Mouse (Mus musculus) neural tube, embryonic 11.5 days (tissue): ENCODE measurements around the gene Acbd6. TPM values are rescaled to one million over a fixed set of nuclear protein-coding genes. Genes with fewer than 3 reads are reported as not detected.

Experiments
- ATAC-seq: fragments of 200-750 bp; cut with Nextera tagmentation; 2 replicates; pipeline ENCODE4 v1.8.0; 2017; ENCODE audit warnings: moderate number of reproducible peaks, mild to moderate bottlenecking, moderate TSS enrichment, moderate library complexity; ENCODE audit not compliant: insufficient read depth, low FRiP score, low TSS enrichment
- DNase-seq: peaks from one replicate; pipeline ENCODE4 v3.0.0-alpha.2; 2015; ENCODE audit warnings: low spot score
- H3K27ac ChIP-seq: fragments of 300-500 bp; sonication (generic); 2 replicates; pipeline ENCODE4 v1.5.1; 2014; ENCODE audit warnings: low read depth, mild to moderate bottlenecking, low read length
- H3K27me3 ChIP-seq: fragments of 300-500 bp; sonication (generic); 2 replicates; pipeline ENCODE4 v1.6.1; 2014; ENCODE audit warnings: mild to moderate bottlenecking, low read length, mixed read lengths; ENCODE audit not compliant: control insufficient read depth, insufficient read depth
- H3K36me3 ChIP-seq: fragments of 300-500 bp; sonication (generic); 2 replicates; pipeline ENCODE4 v1.6.1; 2014; ENCODE audit warnings: mild to moderate bottlenecking, low read length, moderate library complexity, mixed read lengths; ENCODE audit not compliant: control insufficient read depth, insufficient read depth
- H3K4me1 ChIP-seq: fragments of 300-500 bp; sonication (generic); 2 replicates; pipeline ENCODE4 v1.6.1; 2014; ENCODE audit warnings: low read length, mixed read lengths; ENCODE audit not compliant: control insufficient read depth, insufficient read depth
- H3K4me2 ChIP-seq: fragments of 300-500 bp; sonication (generic); 2 replicates; pipeline ENCODE4 v1.6.1; 2014; ENCODE audit warnings: low read depth, mild to moderate bottlenecking, moderate library complexity
- H3K4me3 ChIP-seq: fragments of 300-500 bp; sonication (generic); 2 replicates; pipeline ENCODE4 v1.5.1; 2014; ENCODE audit warnings: low read depth, low read length
- H3K9ac ChIP-seq: fragments of 300-500 bp; sonication (generic); 2 replicates; pipeline ENCODE4 v1.6.1; 2014; ENCODE audit warnings: mild to moderate bottlenecking, low read length
- H3K9me3 ChIP-seq: fragments of 300-500 bp; sonication (generic); 2 replicates; pipeline ENCODE4 v1.6.1; 2016; ENCODE audit warnings: low read length; ENCODE audit not compliant: control insufficient read depth
- WGBS: fragments of 180-500 bp; shearing (Covaris S2); extraction: QIAGEN DNeasy Blood & Tissue Kit; methylation state at CpG from one replicate; pipeline ENCODE4 v1.1.7; 2014; 5-methylcytosine and 5-hydroxymethylcytosine counted together
- polyA plus RNA-seq: library from polyadenylated mRNA; unstranded; fragments of >200 nt; fragmentation: Nextera tagmentation; extraction: Ambion mirVana; gene quantifications from 2 replicates; pipeline ENCODE4 v1.2.1, GENCODE M21; 2014

Acbd6 gene
- polyA plus RNA-seq, 1 experiment from 2014 or later, result 72.3 TPM

DNA sequence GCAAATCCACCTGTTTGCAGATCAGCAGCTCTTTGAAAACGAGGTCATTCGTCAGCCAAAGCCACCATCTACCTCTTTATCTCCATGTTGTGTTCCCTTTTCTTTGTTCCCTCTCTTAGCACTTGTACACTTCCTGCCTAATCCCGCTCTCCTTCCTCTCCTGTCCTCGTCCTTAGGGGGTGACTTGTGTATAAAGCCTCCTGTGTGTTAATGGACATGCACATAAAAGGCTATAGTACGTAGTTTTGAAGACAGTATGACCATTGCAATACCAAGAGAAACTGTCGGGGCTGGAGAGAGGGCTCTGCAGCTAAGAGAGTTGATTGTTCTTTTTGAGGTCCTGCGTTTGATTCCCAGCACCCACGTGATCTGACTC is 48.2 kb downstream of the Acbd6 start:
- Histone ChIP-seq H3K4me1 (0 out of 2 replicates have a peak, but pooled peaks cover 6% of the 10 kb centered on the region), H3K4me2 (no peak overlapping the region)

DNA sequence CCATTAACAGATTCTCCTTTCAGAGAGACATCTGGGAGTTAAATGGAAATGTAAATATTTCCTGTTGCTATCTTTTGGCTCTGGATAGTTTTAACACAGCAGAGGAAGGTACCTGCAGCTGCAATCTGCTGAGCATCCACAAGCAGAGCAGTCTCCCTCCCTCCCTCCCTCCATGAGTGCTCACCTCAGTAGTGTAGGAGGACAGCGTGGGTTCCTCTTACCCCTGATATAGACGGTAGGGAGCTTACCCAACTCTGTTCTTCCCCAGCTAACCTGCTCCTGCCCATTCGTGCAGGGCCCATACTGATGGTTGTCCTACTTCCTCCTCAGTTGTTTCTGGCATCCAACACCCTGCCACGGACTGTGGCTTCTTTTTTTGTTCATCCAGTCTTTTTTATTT is 50.6 kb downstream of the Acbd6 start:
- ATAC-seq, result no peak
- H3K9ac ChIP-seq, result no peak overlapping the region
- H3K4me2 ChIP-seq, result no peak overlapping the region
- H3K27me3 ChIP-seq, result no peaks in the 10 kb centered on the region
- H3K4me3 ChIP-seq, result no peak overlapping the region
- 73% methylated on average over 4 of the region's 4 CpGs for WGBS
- no peaks in the 10 kb centered on the region for H3K36me3 ChIP-seq
- no peak overlapping the region for H3K27ac ChIP-seq
- no peaks in the 10 kb centered on the region for H3K9me3 ChIP-seq
- 0 out of 2 replicates have a peak, but pooled peaks cover 6% of the 10 kb centered on the region for H3K4me1 ChIP-seq
- no peak for DNase-seq

More for the DNA sequence above, 48.2 kb downstream of the Acbd6 start:
- Histone ChIP-seq H3K27ac (no peak overlapping the region), H3K9me3 (no peaks in the 10 kb centered on the region), H3K4me3 (no peak overlapping the region), H3K36me3 (no peaks in the 10 kb centered on the region), H3K27me3 (no peaks in the 10 kb centered on the region), H3K9ac (no peak overlapping the region)
- 76% methylated on average over 8 of the region's 8 CpGs for WGBS
- no peak for DNase-seq
- ATAC-seq, result no peak

DNA sequence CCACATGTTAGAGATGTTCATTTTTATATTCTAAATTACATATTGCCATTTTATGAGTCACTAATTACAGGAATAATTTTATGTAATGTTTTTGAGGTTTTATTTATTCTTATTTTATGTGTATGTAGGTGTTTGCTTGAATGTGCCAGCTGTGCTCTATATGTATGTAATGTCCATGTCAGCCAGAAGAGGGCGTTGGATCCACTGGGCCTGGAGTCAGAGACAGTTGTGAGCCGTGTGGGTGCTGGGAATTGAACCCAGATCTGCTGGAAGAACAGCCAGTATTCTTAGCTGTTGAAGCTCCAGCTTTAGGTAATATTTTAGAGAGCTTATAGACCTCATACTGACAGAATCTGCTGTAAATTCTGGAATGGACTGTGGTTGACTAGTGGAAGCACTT is 56.5 kb downstream of the Acbd6 start:
- ATAC-seq (no peak), DNase-seq (no peak)
- Histone ChIP-seq H3K4me1 (no peaks in the 10 kb centered on the region), H3K4me2 (no peak overlapping the region), H3K27ac (no peak overlapping the region), H3K9me3 (no peaks in the 10 kb centered on the region), H3K4me3 (no peak overlapping the region), H3K9ac (no peak overlapping the region), H3K27me3 (no peaks in the 10 kb centered on the region), H3K36me3 (no peaks in the 10 kb centered on the region)
- 62% methylated on average over 2 of the region's 2 CpGs for WGBS

DNA sequence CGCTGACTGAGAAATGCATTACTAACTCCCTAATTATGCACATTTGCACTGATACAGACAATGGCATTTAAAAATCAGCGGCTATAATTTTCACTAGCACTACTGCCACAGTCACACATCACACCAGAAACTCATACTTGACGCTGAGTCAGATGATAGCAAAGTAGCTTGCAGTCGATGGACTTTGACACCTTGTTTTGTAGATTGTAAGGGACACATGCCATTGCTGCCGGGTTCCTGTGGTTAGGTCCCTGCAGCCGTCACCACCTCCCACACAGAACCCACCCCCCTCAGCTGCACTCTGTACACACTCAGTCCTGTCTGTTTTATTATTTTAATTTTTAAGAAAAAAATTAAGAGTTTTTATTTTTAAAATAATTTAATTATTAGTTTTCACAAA is 63.2 kb downstream of the Acbd6 start:
- H3K9me3 ChIP-seq, result no peaks in the 10 kb centered on the region
- no peaks in the 10 kb centered on the region for H3K27me3 ChIP-seq
- H3K9ac ChIP-seq, result no peak overlapping the region
- no peaks in the 10 kb centered on the region for H3K36me3 ChIP-seq
- H3K4me3 ChIP-seq, result no peak overlapping the region
- H3K4me1 ChIP-seq, result no peaks in the 10 kb centered on the region
- DNase-seq, result no peak
- no peak overlapping the region for H3K4me2 ChIP-seq
- WGBS, result 89% methylated on average over 6 of the region's 6 CpGs
- no peak overlapping the region for H3K27ac ChIP-seq
- ATAC-seq, result no peak

DNA sequence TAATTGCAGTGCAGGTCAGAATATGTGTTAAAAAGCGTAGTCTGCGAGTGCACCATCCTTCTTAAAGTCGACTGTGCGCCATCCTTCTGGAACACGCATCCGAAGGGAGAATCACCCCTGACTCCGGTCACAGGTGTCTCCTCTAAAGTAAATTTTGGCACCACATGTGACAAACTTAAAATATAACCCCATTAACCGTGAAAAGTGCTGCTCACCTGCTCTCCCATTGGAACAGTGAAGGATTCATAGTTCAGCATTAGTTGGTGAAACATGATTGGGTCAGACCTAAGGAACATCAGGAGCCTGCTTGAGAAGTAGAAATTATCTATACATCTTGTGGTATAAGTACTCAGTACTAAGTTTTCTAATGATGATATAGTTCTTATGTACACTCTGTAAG is 65.3 kb downstream of the Acbd6 start:
- Histone ChIP-seq H3K4me1 (no peaks in the 10 kb centered on the region), H3K9ac (no peak overlapping the region), H3K4me2 (no peak overlapping the region), H3K9me3 (no peaks in the 10 kb centered on the region), H3K27me3 (no peaks in the 10 kb centered on the region), H3K27ac (no peak overlapping the region), H3K4me3 (no peak overlapping the region), H3K36me3 (no peaks in the 10 kb centered on the region)
- ATAC-seq (no peak), DNase-seq (no peak)
- 96% methylated on average over 8 of the region's 8 CpGs for WGBS

DNA sequence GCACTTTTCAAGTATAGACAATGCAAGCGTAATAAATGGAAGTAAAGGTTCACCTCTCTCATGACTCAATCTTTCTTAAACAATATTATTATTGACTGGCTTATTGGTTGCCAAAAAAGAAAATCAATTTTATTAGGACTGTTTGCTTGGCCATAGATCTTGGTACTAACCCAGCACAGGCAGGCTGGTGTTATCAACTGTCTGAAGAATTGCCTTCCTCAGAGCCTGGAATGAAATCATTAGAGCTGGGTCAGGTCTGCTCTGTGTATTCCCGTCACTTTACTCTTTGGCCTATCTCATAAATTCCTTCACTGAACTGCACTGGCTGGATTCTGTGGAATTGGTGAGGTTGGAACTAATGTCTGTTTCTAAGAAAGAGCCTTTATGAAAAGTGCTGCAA is 69.8 kb downstream of the Acbd6 start:
- H3K36me3 ChIP-seq, result no peaks in the 10 kb centered on the region
- no peak overlapping the region for H3K4me3 ChIP-seq
- H3K4me1 ChIP-seq, result no peaks in the 10 kb centered on the region
- WGBS, result 89% methylated on average over 2 of the region's 2 CpGs
- H3K27me3 ChIP-seq, result no peaks in the 10 kb centered on the region
- ATAC-seq (no peak), DNase-seq (no peak)
- no peak overlapping the region for H3K4me2 ChIP-seq
- H3K9ac ChIP-seq, result no peak overlapping the region
- H3K27ac ChIP-seq, result no peak overlapping the region
- no peaks in the 10 kb centered on the region for H3K9me3 ChIP-seq

DNA sequence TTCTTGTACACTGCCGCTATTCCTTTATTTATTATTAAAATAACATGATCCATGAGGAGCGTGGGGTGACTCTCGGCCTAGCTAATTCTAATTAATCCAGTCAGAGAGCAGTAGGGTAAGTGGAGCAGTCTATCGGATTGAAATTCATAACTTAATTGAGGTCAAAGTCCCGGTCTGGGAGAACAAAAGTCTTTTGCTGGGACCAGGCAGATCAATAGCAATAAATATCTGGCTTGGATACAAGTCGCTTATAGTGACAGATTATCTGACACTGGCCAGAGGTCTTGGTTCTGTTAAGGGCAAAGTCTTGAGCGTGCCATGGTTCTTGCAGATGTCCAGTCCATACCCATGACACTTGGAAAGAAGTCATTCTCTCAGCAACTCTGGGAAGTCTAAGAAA is 78.7 kb downstream of the Acbd6 start:
- DNase-seq, result no peak
- ATAC-seq, result no peak
- no peak overlapping the region for H3K4me3 ChIP-seq

DNA sequence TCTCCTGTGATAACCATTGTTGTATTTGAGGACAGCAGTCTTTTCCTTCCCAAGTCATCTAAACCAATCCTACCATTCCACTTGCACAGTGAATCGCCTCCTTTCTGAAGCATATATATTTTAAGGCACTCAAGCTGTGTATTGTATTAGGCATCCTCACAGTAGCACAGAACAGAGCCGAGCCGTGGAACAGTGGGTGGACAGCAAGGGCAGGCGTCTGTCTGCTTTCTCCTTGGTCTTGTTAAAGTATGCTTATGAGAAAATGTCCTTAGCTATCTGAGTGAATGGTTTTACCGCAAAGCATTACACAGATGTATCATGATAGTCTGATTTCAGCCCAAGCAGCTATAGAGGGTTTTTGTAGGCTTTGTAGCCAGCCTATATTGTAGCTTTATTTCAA is 87.9 kb downstream of the Acbd6 start:
- no peaks in the 10 kb centered on the region for H3K36me3 ChIP-seq
- ATAC-seq (no peak), DNase-seq (no peak)
- no peak overlapping the region for H3K9ac ChIP-seq
- H3K27me3 ChIP-seq, result no peaks in the 10 kb centered on the region
- H3K27ac ChIP-seq, result no peak overlapping the region
- H3K4me2 ChIP-seq, result no peak overlapping the region
- no peak overlapping the region for H3K4me3 ChIP-seq
- H3K4me1 ChIP-seq, result no peaks in the 10 kb centered on the region
- WGBS, result 86% methylated on average over 5 of the region's 5 CpGs
- H3K9me3 ChIP-seq, result no peaks in the 10 kb centered on the region

More for the DNA sequence above, 78.7 kb downstream of the Acbd6 start:
- Histone ChIP-seq H3K4me2 (no peak overlapping the region), H3K4me1 (no peaks in the 10 kb centered on the region), H3K27me3 (no peaks in the 10 kb centered on the region), H3K9me3 (no peaks in the 10 kb centered on the region), H3K27ac (no peak overlapping the region), H3K36me3 (no peaks in the 10 kb centered on the region), H3K9ac (no peak overlapping the region)
- WGBS, result 78% methylated on average over 7 of the region's 7 CpGs

DNA sequence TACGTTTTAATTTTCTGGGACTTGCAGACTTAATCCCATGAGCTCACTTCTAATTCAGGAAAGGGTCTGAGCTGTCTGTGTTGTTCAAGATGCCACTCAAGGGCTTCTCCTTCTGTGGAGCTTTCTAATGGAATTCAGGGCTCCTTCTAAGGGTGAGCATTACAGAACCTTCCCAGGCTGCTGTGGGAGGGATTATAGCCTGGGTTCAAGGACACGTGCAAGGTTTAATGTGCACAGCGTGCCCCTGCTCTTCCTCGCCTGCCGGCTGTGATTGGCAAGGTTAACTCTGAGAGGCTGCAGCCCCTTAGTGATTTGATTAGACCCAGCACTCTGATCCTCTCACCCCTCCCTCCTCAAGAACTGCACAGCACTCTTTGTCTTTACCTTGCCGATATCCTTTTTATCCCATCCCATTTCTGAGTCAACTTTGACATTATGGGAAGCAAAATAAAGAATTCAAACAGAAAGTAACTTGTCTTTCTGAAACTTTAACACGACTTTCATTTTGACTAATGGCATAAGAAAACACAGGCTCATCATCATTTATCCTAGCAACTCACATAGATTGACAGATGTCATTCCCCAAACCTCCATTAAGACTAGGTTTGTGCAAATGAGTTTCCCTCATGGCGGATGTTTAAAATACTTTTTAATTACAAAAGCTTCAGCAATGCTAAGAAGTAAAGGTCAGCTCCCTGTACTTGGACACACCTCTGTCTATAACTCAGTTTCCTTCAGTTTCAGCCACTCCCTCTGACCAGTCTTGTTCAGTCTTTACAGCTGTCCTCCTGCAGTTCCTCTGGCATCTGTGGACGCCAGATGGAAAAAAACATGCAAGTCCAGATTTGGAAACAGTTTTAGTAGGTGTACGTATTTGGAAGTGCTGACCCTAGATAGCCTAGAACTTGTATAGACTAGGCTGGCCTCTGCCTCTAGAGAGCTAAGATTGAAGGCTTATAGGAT is 88.7 kb downstream of the Acbd6 start:
- WGBS, result 77% methylated on average over 10 of the region's 10 CpGs
- no peak for ATAC-seq

More for the DNA sequence above, 88.7 kb downstream of the Acbd6 start:
- H3K36me3 ChIP-seq, result no peaks in the 10 kb centered on the region
- no peak for DNase-seq
- H3K4me2 ChIP-seq, result no peak overlapping the region
- no peak overlapping the region for H3K4me3 ChIP-seq
- no peak overlapping the region for H3K27ac ChIP-seq
- no peaks in the 10 kb centered on the region for H3K4me1 ChIP-seq
- H3K27me3 ChIP-seq, result no peaks in the 10 kb centered on the region
- H3K9me3 ChIP-seq, result no peaks in the 10 kb centered on the region
- no peak overlapping the region for H3K9ac ChIP-seq
